Mouse (Mus musculus) forebrain, postnatal 0 days (tissue): ENCODE measurements around the gene Xkrx. TPM values are rescaled to one million over a fixed set of nuclear protein-coding genes. Genes with fewer than 3 reads are reported as not detected.

Experiments
- ATAC-seq: fragments of 200-750 bp; cut with Nextera tagmentation; 2 replicates; pipeline ENCODE4 v1.8.0; 2017; ENCODE audit warnings: mild to moderate bottlenecking, moderate library complexity
- DNase-seq: peaks from one replicate; pipeline ENCODE4 v3.0.0-alpha.2; 2015
- H3K27ac ChIP-seq: fragments of 300-500 bp; sonication (generic); 2 replicates; pipeline ENCODE4 v1.5.1; 2014; ENCODE audit warnings: low read depth, mild to moderate bottlenecking, antibody characterized with exemption, low read length, moderate library complexity, mixed read lengths
- H3K27me3 ChIP-seq: fragments of 300-500 bp; sonication (generic); 2 replicates; pipeline ENCODE4 v1.6.1; 2014; ENCODE audit warnings: mild to moderate bottlenecking, low read length, mixed read lengths; ENCODE audit not compliant: insufficient read depth
- H3K36me3 ChIP-seq: fragments of 300-500 bp; sonication (generic); 2 replicates; pipeline ENCODE4 v1.6.1; 2014; ENCODE audit warnings: mild to moderate bottlenecking, moderate library complexity; ENCODE audit not compliant: insufficient read depth
- H3K4me1 ChIP-seq: fragments of 300-500 bp; sonication (generic); 2 replicates; pipeline ENCODE4 v1.6.1; 2014; ENCODE audit warnings: antibody characterized with exemption; ENCODE audit not compliant: insufficient read depth
- H3K4me2 ChIP-seq: fragments of 300-500 bp; sonication (generic); 2 replicates; pipeline ENCODE4 v1.6.1; 2014; ENCODE audit warnings: low read depth, mild to moderate bottlenecking, moderate library complexity
- H3K4me3 ChIP-seq: fragments of 300-500 bp; sonication (generic); 2 replicates; pipeline ENCODE4 v1.5.1; 2014; ENCODE audit warnings: low read depth, low read length, mixed read lengths
- H3K9ac ChIP-seq: fragments of 300-500 bp; sonication (generic); 2 replicates; pipeline ENCODE4 v1.6.1; 2014; ENCODE audit warnings: mild to moderate bottlenecking
- H3K9me3 ChIP-seq: fragments of 300-500 bp; sonication (generic); 2 replicates; pipeline ENCODE4 v1.6.1; 2016; ENCODE audit warnings: low read length
- CTCF ChIP-seq: sonication (generic); IDR thresholded peaks from 2 replicates; pipeline ENCODE4 v1.5.1; 2016; ENCODE audit warnings: antibody characterized with exemption, control low read depth, low read depth
- WGBS: fragments of 180-500 bp; shearing (Covaris S2); extraction: QIAGEN DNeasy Blood & Tissue Kit; methylation state at CpG from one replicate; pipeline ENCODE4 v1.1.7; 2014; 5-methylcytosine and 5-hydroxymethylcytosine counted together
- polyA plus RNA-seq: library from polyadenylated mRNA; unstranded; fragments of >200 nt; fragmentation: Nextera tagmentation; extraction: Ambion mirVana; gene quantifications from 2 replicates; pipeline ENCODE4 v1.2.1, GENCODE M21; 2015
- total RNA-seq: library from RNA; depleted of rRNA; stranded (reverse); fragments of >200 nt; gene quantifications from 2 replicates; pipeline ENCODE4 v1.2.3, GENCODE M21; 2014

Gene Xkrx
- total and polyA plus RNA-seq, 2 experiments from 2014 or later, result 0.10 to 0.61 TPM

- no peak for DNase-seq
- Histone ChIP-seq H3K9me3 (no peaks in the 10 kb centered on the region), H3K9ac (no peak overlapping the region), H3K27ac (no peak overlapping the region), H3K4me2 (peak overlapping the region; percentile 48), H3K4me3 (peak overlapping the region; percentile 33), H3K36me3 (no peaks in the 10 kb centered on the region), H3K27me3 (no peaks in the 10 kb centered on the region), H3K4me1 (no peaks in the 10 kb centered on the region)
- 29% methylated on average over 11 of the region's 11 CpGs for WGBS
- TF ChIP-seq CTCF, result no peak
- ATAC-seq, result no peak
Observed at GRCm38 (mm10) chrX:134162826-134163225, 950 bp upstream of the Xkrx start.

GRCm38 (mm10) chrX:134160442-134160841 lies 1.4 kb downstream of the Xkrx start:
- 97% methylated on average over 2 of the region's 2 CpGs for WGBS
- H3K27ac ChIP-seq, result no peak overlapping the region
- no peak overlapping the region for H3K4me3 ChIP-seq
- H3K4me1 ChIP-seq, result no peaks in the 10 kb centered on the region
- ATAC-seq (no peak), DNase-seq (no peak)
- TF ChIP-seq CTCF, result no peak
- no peaks in the 10 kb centered on the region for H3K27me3 ChIP-seq
- no peak overlapping the region for H3K9ac ChIP-seq
- H3K9me3 ChIP-seq, result no peaks in the 10 kb centered on the region
- no peak overlapping the region for H3K4me2 ChIP-seq
- H3K36me3 ChIP-seq, result no peaks in the 10 kb centered on the region

- H3K9me3 ChIP-seq, result no peaks in the 10 kb centered on the region
- no peak for ATAC-seq
- H3K27me3 ChIP-seq, result no peaks in the 10 kb centered on the region
- TF ChIP-seq CTCF, result no peak
- no peak overlapping the region for H3K4me3 ChIP-seq
- H3K36me3 ChIP-seq, result no peaks in the 10 kb centered on the region
- no peak overlapping the region for H3K27ac ChIP-seq
- no peak for DNase-seq
- H3K4me2 ChIP-seq, result no peak overlapping the region
- WGBS, result 41% methylated on average over 7 of the region's 7 CpGs
- H3K9ac ChIP-seq, result no peak overlapping the region
- no peaks in the 10 kb centered on the region for H3K4me1 ChIP-seq
Observed at GRCm38 (mm10) chrX:134158151-134158550, 3.7 kb downstream of the Xkrx start.

GRCm38 (mm10) chrX:134141986-134142385 lies 19.9 kb downstream of the Xkrx start:
- Histone ChIP-seq H3K27me3 (no peaks in the 10 kb centered on the region), H3K27ac (no peak overlapping the region), H3K4me3 (no peak overlapping the region), H3K9ac (no peak overlapping the region), H3K4me1 (no peaks in the 10 kb centered on the region), H3K36me3 (no peaks in the 10 kb centered on the region), H3K9me3 (no peaks in the 10 kb centered on the region), H3K4me2 (no peak overlapping the region)
- DNase-seq (no peak), ATAC-seq (no peak)
- TF ChIP-seq CTCF, result no peak
- 85% methylated on average over 4 of the region's 4 CpGs for WGBS

GRCm38 (mm10) chrX:134141551-134141950 lies 20.3 kb downstream of the Xkrx start:
- no peaks in the 10 kb centered on the region for H3K27me3 ChIP-seq
- no peak overlapping the region for H3K4me3 ChIP-seq
- H3K27ac ChIP-seq, result no peak overlapping the region
- ATAC-seq, result no peak
- no peaks in the 10 kb centered on the region for H3K9me3 ChIP-seq
- no peak for TF ChIP-seq CTCF
- no peaks in the 10 kb centered on the region for H3K36me3 ChIP-seq
- H3K4me2 ChIP-seq, result no peak overlapping the region
- no peak overlapping the region for H3K9ac ChIP-seq
- DNase-seq, result no peak
- no peaks in the 10 kb centered on the region for H3K4me1 ChIP-seq
- 89% methylated on average over 1 of the region's 1 CpGs for WGBS

- H3K27ac ChIP-seq, result no peak overlapping the region
Observed at GRCm38 (mm10) chrX:134140024-134140423, 21.9 kb downstream of the Xkrx start.

GRCm38 (mm10) chrX:134133821-134134220 lies 28.1 kb downstream of the Xkrx start:
- TF ChIP-seq CTCF, result no peak
- Histone ChIP-seq H3K4me2 (no peak overlapping the region), H3K36me3 (no peaks in the 10 kb centered on the region), H3K4me3 (no peak overlapping the region), H3K9ac (no peak overlapping the region), H3K27ac (no peak overlapping the region), H3K27me3 (no peaks in the 10 kb centered on the region), H3K9me3 (no peaks in the 10 kb centered on the region), H3K4me1 (no peaks in the 10 kb centered on the region)
- ATAC-seq (no peak), DNase-seq (no peak)
- WGBS, result 53% methylated on average over 3 of the region's 3 CpGs

More at GRCm38 (mm10) chrX:134140024-134140423, 21.9 kb downstream of the Xkrx start:
- no peaks in the 10 kb centered on the region for H3K36me3 ChIP-seq
- WGBS, result 78% methylated on average over 6 of the region's 6 CpGs
- no peaks in the 10 kb centered on the region for H3K9me3 ChIP-seq
- H3K27me3 ChIP-seq, result no peaks in the 10 kb centered on the region
- no peak overlapping the region for H3K4me3 ChIP-seq
- no peak overlapping the region for H3K4me2 ChIP-seq
- no peaks in the 10 kb centered on the region for H3K4me1 ChIP-seq
- ATAC-seq (no peak), DNase-seq (no peak)
- no peak overlapping the region for H3K9ac ChIP-seq
- no peak for TF ChIP-seq CTCF

GRCm38 (mm10) chrX:134132295-134132694 lies 29.6 kb downstream of the Xkrx start:
- DNase-seq (peak; percentile 57), ATAC-seq (no peak)
- Histone ChIP-seq H3K4me2 (no peak overlapping the region), H3K27ac (no peak overlapping the region), H3K27me3 (no peaks in the 10 kb centered on the region), H3K4me1 (no peaks in the 10 kb centered on the region), H3K4me3 (no peak overlapping the region), H3K9me3 (no peaks in the 10 kb centered on the region), H3K9ac (no peak overlapping the region), H3K36me3 (no peaks in the 10 kb centered on the region)
- TF ChIP-seq CTCF, result peak; percentile 67
- WGBS, result 28% methylated on average over 5 of the region's 5 CpGs
